26 mouse cellular contexts compared by ENCODE assay signal in the genomic region with DNA sequence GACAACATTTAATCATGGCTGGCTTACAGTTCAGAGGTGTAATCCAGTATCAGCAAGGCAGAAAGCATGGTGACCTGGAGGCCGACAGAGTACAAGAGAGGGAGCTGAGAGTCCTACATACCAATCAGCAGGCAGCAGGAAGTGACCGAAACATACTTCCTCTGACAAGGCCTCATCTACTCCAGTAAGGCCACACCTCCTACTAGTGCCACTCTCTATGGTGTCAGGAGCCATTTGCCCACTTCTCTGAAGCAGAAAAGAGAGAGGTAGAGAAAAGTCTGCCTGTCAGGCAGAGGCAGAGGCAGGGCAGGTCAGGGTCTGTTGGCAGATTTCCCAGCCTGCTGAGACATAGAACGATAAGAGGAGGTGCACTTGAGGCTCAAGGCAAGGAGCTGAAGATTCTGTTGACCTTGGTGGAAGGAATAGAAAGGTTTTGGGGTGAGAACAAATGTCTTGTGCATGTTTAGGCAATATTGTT. TPM values are rescaled to one million over a fixed set of nuclear protein-coding genes. Genes with fewer than 3 reads are reported as not detected.
DNase-seq lines count a peak whose midpoint lies in the region; ATAC-seq and TF ChIP-seq lines count a peak whose summit lies in the region.
"Had no signal": no experiment of that assay in that cellular context is flagged by ENCODE, and none has a peak within 500 bp of the region (broad histone marks: within the 10 kb centered on the region; RNA-seq: fewer than 3 reads in every experiment).

No protein-coding gene starts in this region.

- no peaks in the 10 kb centered on the region for H3K27me3 ChIP-seq in liver, embryonic 12.5 days (replicated peaks)
- H3K27me3 ChIP-seq in liver, embryonic 11.5 days (replicated peaks; ENCODE audit: control insufficient read depth, insufficient read depth, low read length), result no peaks in the 10 kb centered on the region
- H3K27me3 ChIP-seq in MEL (ENCODE audit: control insufficient read depth in 1 of 2, insufficient read depth in 2 of 2, low read length in 2 of 2), result no peaks in the 10 kb centered on the region
- no peaks in the 10 kb centered on the region for H3K27me3 ChIP-seq in forebrain, embryonic 10.5 days (ENCODE audit: poor library complexity, severe bottlenecking)
- no peaks in the 10 kb centered on the region for H3K27me3 ChIP-seq in hindbrain, embryonic 12.5 days
- H3K27me3 ChIP-seq: heart, embryonic 12.5 days; kidney, embryonic 15.5 days; limb, embryonic 12.5 days; liver, embryonic 13.5 days; lung, embryonic 15.5 days; megakaryocyte, embryonic 14.5 days; midbrain, embryonic 15.5 days had no signal

- H3K4me3 ChIP-seq in liver, embryonic 12.5 days, result no peak overlapping the region
- H3K4me3 ChIP-seq in liver, embryonic 11.5 days (ENCODE audit: low read depth, low read length), result no peak overlapping the region
- peak overlapping the region; percentile 19 to 39 for H3K4me3 ChIP-seq in MEL (ENCODE audit: control insufficient read depth in 1 of 2, insufficient read depth in 1 of 2, low read depth in 2 of 2, low read length in 2 of 2)
- no peak overlapping the region for H3K4me3 ChIP-seq in forebrain, embryonic 10.5 days
- no peak overlapping the region for H3K4me3 ChIP-seq in hindbrain, embryonic 12.5 days
- H3K4me3 ChIP-seq: heart, embryonic 12.5 days; kidney, embryonic 15.5 days; limb, embryonic 12.5 days; liver, embryonic 13.5 days; lung, embryonic 15.5 days; megakaryocyte, embryonic 14.5 days; midbrain, embryonic 15.5 days had no signal

- H3K9ac ChIP-seq in liver, embryonic 12.5 days, result no peak overlapping the region
- no peak overlapping the region for H3K9ac ChIP-seq in liver, embryonic 11.5 days (ENCODE audit: low read depth, low read length)
- peak overlapping the region; percentile 49 for H3K9ac ChIP-seq in MEL (ENCODE audit: control insufficient read depth, low read depth, low read length, poor library complexity, severe bottlenecking)
- no peak overlapping the region for H3K9ac ChIP-seq in hindbrain, embryonic 12.5 days
- H3K9ac ChIP-seq: heart, embryonic 12.5 days; hindbrain, embryonic 14.5 days; kidney, embryonic 15.5 days; limb, embryonic 12.5 days; liver, embryonic 13.5 days; lung, embryonic 15.5 days; midbrain, embryonic 15.5 days had no signal

- TF ChIP-seq CTCF in MEL (IDR thresholded peaks at IDR 0.05 in 2 of 3, conservative IDR thresholded peaks at IDR 0.05 in 1 of 3; ENCODE audit: control insufficient read depth in 1 of 3, insufficient read depth in 1 of 3, low read depth in 2 of 3, low read length in 3 of 3, poor library complexity in 1 of 3, severe bottlenecking in 1 of 3), result no peak

- peak; percentile 58 to 94; a peak in 2 of 4 replicates for TF ChIP-seq POLR2A in MEL (IDR thresholded peaks at IDR 0.05; ENCODE audit: control insufficient read depth in 1 of 2, insufficient read depth in 1 of 2, low read depth in 1 of 2, low read length in 2 of 2, poor library complexity in 1 of 2)

- no peak overlapping the region for H3K27ac ChIP-seq in liver, embryonic 12.5 days
- H3K27ac ChIP-seq in liver, embryonic 11.5 days (ENCODE audit: low read depth, low read length), result no peak overlapping the region
- H3K27ac ChIP-seq in MEL (ENCODE audit: control insufficient read depth, low read depth, low read length), result peak overlapping the region; percentile 83
- H3K27ac ChIP-seq in forebrain, embryonic 10.5 days, result no peak overlapping the region
- no peak overlapping the region for H3K27ac ChIP-seq in hindbrain, embryonic 12.5 days
- H3K27ac ChIP-seq: hindbrain, embryonic 14.5 days; kidney, embryonic 15.5 days; limb, embryonic 12.5 days; liver, embryonic 13.5 days; lung, embryonic 15.5 days; midbrain, embryonic 15.5 days had no signal

- H3K79me2 ChIP-seq in MEL (ENCODE audit: control insufficient read depth, insufficient read depth, low read length, poor library complexity), result no peaks in the 10 kb centered on the region

- no peaks in the 10 kb centered on the region for H3K36me3 ChIP-seq in liver, embryonic 12.5 days
- H3K36me3 ChIP-seq in liver, embryonic 11.5 days (ENCODE audit: control insufficient read depth, insufficient read depth, low read length), result no peaks in the 10 kb centered on the region
- H3K36me3 ChIP-seq in MEL (ENCODE audit: control insufficient read depth in 1 of 2, insufficient read depth in 2 of 2, low read length in 2 of 2), result peaks cover 0 to 51% of the 10 kb centered on the region in 2 experiments; a peak in 2 of 4 replicates
- no peaks in the 10 kb centered on the region for H3K36me3 ChIP-seq in forebrain, embryonic 10.5 days (replicated peaks)
- H3K36me3 ChIP-seq in hindbrain, embryonic 12.5 days, result no peaks in the 10 kb centered on the region
- H3K36me3 ChIP-seq: heart, embryonic 12.5 days; kidney, embryonic 15.5 days; limb, embryonic 12.5 days; liver, embryonic 13.5 days; lung, embryonic 15.5 days; midbrain, embryonic 15.5 days had no signal

- H3K4me2 ChIP-seq in liver, embryonic 12.5 days, result no peak overlapping the region
- H3K4me2 ChIP-seq in liver, embryonic 11.5 days, result no peak overlapping the region
- no peak overlapping the region for H3K4me2 ChIP-seq in hindbrain, embryonic 12.5 days (replicated peaks)
- H3K4me2 ChIP-seq: heart, embryonic 12.5 days; hindbrain, embryonic 14.5 days; kidney, embryonic 15.5 days; limb, embryonic 12.5 days; liver, embryonic 13.5 days; lung, embryonic 15.5 days; midbrain, embryonic 15.5 days had no signal

- peak; percentile 65 to 79; a peak in 3 of 4 replicates for TF ChIP-seq EP300 in MEL (IDR thresholded peaks at IDR 0.05; ENCODE audit: low read depth in 1 of 2, low read length in 2 of 2)

- peaks cover 28% of the 10 kb centered on the region for H3K4me1 ChIP-seq in liver, embryonic 12.5 days
- H3K4me1 ChIP-seq in liver, embryonic 11.5 days (replicated peaks; ENCODE audit: control insufficient read depth, insufficient read depth, low read length), result no peaks in the 10 kb centered on the region
- H3K4me1 ChIP-seq in MEL (ENCODE audit: control insufficient read depth in 1 of 2, insufficient read depth in 2 of 2, low read length in 2 of 2), result peaks cover 44 to 49% of the 10 kb centered on the region in 2 experiments
- H3K4me1 ChIP-seq in forebrain, embryonic 10.5 days, result no peaks in the 10 kb centered on the region
- H3K4me1 ChIP-seq in hindbrain, embryonic 12.5 days, result no peaks in the 10 kb centered on the region
- H3K4me1 ChIP-seq: heart, embryonic 12.5 days; kidney, embryonic 15.5 days; limb, embryonic 12.5 days; lung, embryonic 15.5 days; midbrain, embryonic 15.5 days had no signal

- no peak for TF ChIP-seq RAD21 in MEL (IDR thresholded peaks at IDR 0.05; ENCODE audit: low read depth, low read length)

- peak; percentile 6; the same call in 1 of the 2 replicates for ATAC-seq in liver, embryonic 12.5 days
- ATAC-seq in liver, embryonic 11.5 days (replicated peaks; ENCODE audit: low FRiP score), result no peak
- peak; percentile 41 for ATAC-seq in erythroid progenitor cell, adult 5-6 weeks (replicated peaks; ENCODE audit: low FRiP score, poor library complexity, severe bottlenecking)
- no peak for ATAC-seq in hindbrain, embryonic 12.5 days (ENCODE audit: low FRiP score)
- ATAC-seq: CD4-positive, CD25-positive, alpha-beta regulatory T cell, adult 4 months; forebrain, embryonic 14.5 days; midbrain, embryonic 15.5 days had no signal

- WGBS in liver, embryonic 12.5 days (ENCODE audit: insufficient replicate concordance), result 72% methylated on average over 3 of the region's 3 CpGs
- WGBS in liver, embryonic 11.5 days, result 75% methylated on average over 3 of the region's 3 CpGs
- WGBS in forebrain, embryonic 10.5 days, result 89% methylated on average over 3 of the region's 3 CpGs
- WGBS in hindbrain, embryonic 12.5 days, result 88% methylated on average over 3 of the region's 3 CpGs

- no peak for DNase-seq in liver, embryonic 11.5 days (ENCODE audit: low spot score)
- peak; percentile 97 for DNase-seq in MEL (ENCODE audit: low read depth, low spot score)
- DNase-seq in embryo, embryonic 9.5 days (ENCODE audit: extremely low spot score), result no peak
- DNase-seq in forebrain, embryonic 10.5 days (ENCODE audit: extremely low spot score, low spot score), result no peak
- DNase-seq: adrenal gland, adult 8-10 months; cerebellum, adult 8-10 months; gastrocnemius, postnatal 25 days; heart, postnatal 4 days; kidney, adult 11 months; kidney, postnatal 25 days; liver, embryonic 13.5 days; lung, postnatal 36 days; spleen, adult 18-20 months; thymus, postnatal 25 days had no signal

- no peaks in the 10 kb centered on the region for H3K9me3 ChIP-seq in liver, embryonic 12.5 days (replicated peaks)
- no peaks in the 10 kb centered on the region for H3K9me3 ChIP-seq in liver, embryonic 11.5 days (ENCODE audit: control insufficient read depth, low read length)
- no peaks in the 10 kb centered on the region for H3K9me3 ChIP-seq in MEL (replicated peaks; ENCODE audit: insufficient read depth, low read length)
- H3K9me3 ChIP-seq in forebrain, embryonic 10.5 days, result no peaks in the 10 kb centered on the region
- H3K9me3 ChIP-seq in hindbrain, embryonic 12.5 days (replicated peaks), result no peaks in the 10 kb centered on the region
- H3K9me3 ChIP-seq: heart, embryonic 12.5 days; kidney, embryonic 15.5 days; limb, embryonic 12.5 days; liver, embryonic 13.5 days; lung, embryonic 15.5 days; midbrain, embryonic 15.5 days had no signal

TF ChIP-seq in MEL, 35 proteins besides CTCF, POLR2A, EP300 and RAD21 (continues in another document):
- TF ChIP-seq ZKSCAN1 (IDR thresholded peaks at IDR 0.05; ENCODE audit: low read depth, low read length) (peak; percentile 27; the same call in 1 of the 2 replicates), MAFK (IDR thresholded peaks at IDR 0.05; ENCODE audit: borderline replicate concordance, low read depth, low read length) (no peak), TCF12 (IDR thresholded peaks at IDR 0.05; ENCODE audit: low read depth, low read length) (peak; percentile 70), E2F4 (IDR thresholded peaks at IDR 0.05; ENCODE audit: borderline replicate concordance, low read depth, low read length) (peak; percentile 54; the same call in 1 of the 2 replicates), USF2 (IDR thresholded peaks at IDR 0.05; ENCODE audit: borderline replicate concordance in 1 of 2, insufficient read depth in 1 of 2, low read depth in 1 of 2, low read length in 2 of 2) (no peak), HCFC1 (IDR thresholded peaks at IDR 0.05; ENCODE audit: low read depth, low read length) (peak; percentile 82), POLR2AphosphoS2 (IDR thresholded peaks at IDR 0.05; ENCODE audit: low read length) (peak; percentile 87)

RNA-seq across cellular contexts. Expression of gene Endod1, which starts 10.6 kb away (rescaled TPM):
- polyA plus RNA-seq in liver, embryonic 12.5 days (2016; fragmentation: Nextera tagmentation; extraction: Ambion mirVana), result 36.8 and 40.3 TPM in 2 replicates
- 19.4 and 20.3 TPM in 2 replicates for polyA plus RNA-seq in liver, embryonic 11.5 days (2014; fragmentation: Nextera tagmentation; extraction: Ambion mirVana)
- total RNA-seq in MEL (2012; rRNA removed), result 20.4 and 33.7 TPM in 2 replicates
- polyA plus RNA-seq in MEL (2012; ENCODE audit: insufficient read depth in 1 of 2, insufficient read length in 2 of 2, low read depth in 1 of 2, low replicate concordance in 2 of 2, missing spikeins in 1 of 2), result 10 to 100 TPM in 1 of 2 experiments, not detected in 1; 31.1 TPM
- 149 TPM in 2 replicates for total RNA-seq in erythroid progenitor cell, adult 5-6 weeks (2015; ENCODE audit: low replicate concordance)
- 185 and 206 TPM in 2 replicates for total RNA-seq in erythroid progenitor cell, adult 5-6 weeks (2017; ENCODE audit: low replicate concordance)
- polyA plus RNA-seq in forebrain, embryonic 10.5 days (2016; fragmentation: Nextera tagmentation; extraction: Ambion mirVana), result 5.4 and 5.8 TPM in 2 replicates
- 11.0 and 11.9 TPM in 2 replicates for polyA plus RNA-seq in hindbrain, embryonic 12.5 days (2016; fragmentation: Nextera tagmentation; extraction: Ambion mirVana)

Comparison
In these comparisons a context has a peak if more than half of its experiments do, and no peak if none do; other contexts are left out.
1. ATAC-seq: peak in liver, embryonic 12.5 days (single experiment) and erythroid progenitor cell, adult 5-6 weeks (single experiment); none in liver, embryonic 11.5 days (single experiment) and hindbrain, embryonic 12.5 days (single experiment).
2. H3K4me3 ChIP-seq: peak in MEL (2 of 2); none in liver, embryonic 12.5 days (single experiment), liver, embryonic 11.5 days (single experiment), forebrain, embryonic 10.5 days (single experiment) and hindbrain, embryonic 12.5 days (single experiment).